Mouse (Mus musculus) liver, adult 2 months (tissue): Measurements from ENCODE around the gene Snrpd2. TPM values are rescaled to one million over a fixed set of nuclear protein-coding genes. Genes with fewer than 3 reads are reported as not detected.
"Not testable (repeated sequence)": the region's sequence is repeated elsewhere in the genome, so short reads cannot be mapped to it uniquely, and the experiment has no call there.

Experiments used
- DNase-seq: peaks from one replicate; pipeline ENCODE4 v3.0.0-alpha.2; 2011; ENCODE audit warnings: low read depth, low spot score; ENCODE audit errors: extremely low read depth
- H3K27ac ChIP-seq: fragments of 200-500 bp; replicated peaks from 2 replicates; pipeline ENCODE4 v1.5.1; 2012; ENCODE audit warnings: low read depth, mild to moderate bottlenecking, control low read depth, inconsistent platforms, low read length; ENCODE audit not compliant: insufficient read depth
- H3K27me3 ChIP-seq: fragments of 200-500 bp; 2 replicates; pipeline ENCODE4 v1.6.1; 2012; ENCODE audit warnings: mild to moderate bottlenecking, moderate library complexity, low read length, inconsistent platforms; ENCODE audit not compliant: control insufficient read depth, insufficient read depth
- H3K36me3 ChIP-seq: fragments of 200-500 bp; 2 replicates; pipeline ENCODE4 v1.6.1; 2012; ENCODE audit warnings: low read length, inconsistent platforms; ENCODE audit not compliant: control insufficient read depth, insufficient read depth
- H3K4me1 ChIP-seq: fragments of 200-500 bp; 2 replicates; pipeline ENCODE4 v1.6.1; 2011; ENCODE audit warnings: low read length; ENCODE audit not compliant: control insufficient read depth, insufficient read depth
- H3K4me3 ChIP-seq: fragments of 200-500 bp; 2 replicates; pipeline ENCODE4 v1.5.1; 2011; ENCODE audit warnings: low read depth, mild to moderate bottlenecking, control low read depth, low read length, moderate library complexity; ENCODE audit not compliant: insufficient read depth
- H3K79me2 ChIP-seq: fragments of 200-500 bp; 2 replicates; pipeline ENCODE4 v1.6.1; 2012; ENCODE audit warnings: inconsistent platforms, mild to moderate bottlenecking, low read length, moderate library complexity; ENCODE audit not compliant: control insufficient read depth, insufficient read depth
- H3K9ac ChIP-seq: fragments of 200-500 bp; 2 replicates; pipeline ENCODE4 v1.6.1; 2012; ENCODE audit warnings: low read depth, mild to moderate bottlenecking, control low read depth, inconsistent platforms, low read length
- CTCF ChIP-seq: fragments of 200-500 bp; IDR thresholded peaks from 2 replicates; pipeline ENCODE4 v1.5.1; 2011; ENCODE audit warnings: low read depth, low read length, control low read depth
- POLR2A ChIP-seq: fragments of 200-500 bp; IDR thresholded peaks from 2 replicates; pipeline ENCODE4 v1.6.1; 2011; ENCODE audit warnings: low read length, control low read depth; ENCODE audit not compliant: insufficient read depth; ENCODE audit errors: extremely low read depth
- WGBS: fragments of 180-500 bp; shearing (Covaris S2); methylation state at CpG from one replicate; pipeline ENCODE4 v1.1.7; 2018; 5-methylcytosine and 5-hydroxymethylcytosine counted together
- polyA plus RNA-seq: library from polyadenylated mRNA; depleted of rRNA; stranded (reverse); fragments of >200 nt; gene quantifications from 2 replicates; pipeline ENCODE4 v1.2.3, GENCODE M21; 2012
- total RNA-seq: library from RNA; depleted of rRNA; stranded (reverse); fragments of >200 nt; gene quantifications from 2 replicates; pipeline ENCODE4 v1.2.3, GENCODE M21; 2014

Snrpd2 gene
- total and polyA plus RNA-seq, 2 experiments, result 16.4 to 28.4 TPM

GRCm38 (mm10) chr7:19137380-19137779 lies 12.1 kb upstream of the Snrpd2 start:
- Histone ChIP-seq H3K4me1 (peaks cover 3% of the 10 kb centered on the region; the same call in 1 of the 2 replicates), H3K79me2 (peaks cover 17% of the 10 kb centered on the region; the same call in 1 of the 2 replicates), H3K36me3 (peaks cover 3% of the 10 kb centered on the region; the same call in 1 of the 2 replicates), H3K9ac (no peak overlapping the region), H3K27me3 (no peaks in the 10 kb centered on the region), H3K27ac (no peak overlapping the region), H3K4me3 (no peak overlapping the region)
- TF ChIP-seq CTCF, result peak; percentile 60
- TF ChIP-seq POLR2A, result no peak
- no peak for DNase-seq
- WGBS, result 58% methylated on average over 5 of the region's 5 CpGs

DNA sequence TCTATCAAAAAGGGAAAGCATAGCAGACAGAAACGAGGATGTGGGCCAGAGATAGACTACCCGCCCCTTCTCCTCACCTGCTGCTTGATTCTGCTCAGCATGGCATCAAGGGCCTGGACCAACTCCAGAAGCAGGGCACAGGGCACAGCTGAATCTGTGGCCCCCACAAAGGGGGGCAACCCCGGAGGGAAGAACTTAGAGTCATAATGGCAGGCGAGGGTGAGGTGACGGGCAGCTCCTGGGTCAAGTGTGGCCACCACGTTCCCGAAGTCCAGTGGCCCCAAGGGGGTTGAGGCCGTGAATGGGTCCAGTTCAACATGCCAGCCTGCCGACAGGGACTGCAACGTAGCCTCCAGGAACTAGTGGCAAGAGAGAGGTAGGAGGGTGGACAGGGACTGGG lies 2.7 kb upstream of the Snrpd2 start:
- DNase-seq, result no peak
- Histone ChIP-seq H3K27me3 (no peaks in the 10 kb centered on the region), H3K79me2 (0 out of 2 replicates have a peak, but pooled peaks cover 2% of the 10 kb centered on the region), H3K9ac (no peak overlapping the region), H3K4me1 (peaks cover 2% of the 10 kb centered on the region; the same call in 1 of the 2 replicates), H3K27ac (no peak overlapping the region), H3K36me3 (0 out of 2 replicates have a peak, but pooled peaks cover 2% of the 10 kb centered on the region), H3K4me3 (no peak overlapping the region)
- 91% methylated on average over 10 of the region's 10 CpGs for WGBS
- TF ChIP-seq POLR2A (0 out of 2 replicates have a peak, but pooled peaks have one; percentile 3), CTCF (no peak)

DNA sequence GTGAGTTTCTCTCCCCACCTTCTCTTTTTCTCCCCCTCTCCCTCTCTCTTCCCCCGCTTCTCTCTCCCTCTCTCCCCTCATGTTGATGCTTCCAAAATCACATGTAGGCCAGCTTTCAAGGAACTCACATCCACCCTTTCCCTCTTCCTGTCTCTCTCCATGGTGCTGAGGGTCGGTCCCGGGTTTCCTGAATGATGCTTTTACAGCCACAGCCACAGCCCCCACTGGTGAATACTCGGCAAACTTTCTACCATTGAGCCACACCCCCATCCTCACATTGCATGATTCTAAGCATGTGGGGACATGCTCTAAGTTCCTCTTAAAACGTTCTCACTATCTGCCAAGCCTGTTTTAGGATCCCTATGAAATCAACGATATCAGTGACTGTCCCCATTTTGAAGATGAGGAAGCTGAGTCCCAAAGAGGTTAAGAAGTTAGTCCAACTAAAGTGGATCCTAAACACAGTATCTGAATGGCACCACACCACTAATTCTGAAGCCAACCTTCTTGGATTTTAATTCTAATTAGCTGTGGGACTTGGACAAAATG lies 2.0 kb upstream of the Snrpd2 start:
- Histone ChIP-seq H3K27me3 (no peaks in the 10 kb centered on the region), H3K36me3 (peaks cover 4% of the 10 kb centered on the region; the same call in 1 of the 2 replicates), H3K27ac (no peak overlapping the region), H3K9ac (no peak overlapping the region), H3K79me2 (0 out of 2 replicates have a peak, but pooled peaks cover 2% of the 10 kb centered on the region), H3K4me3 (no peak overlapping the region), H3K4me1 (no peaks in the 10 kb centered on the region)
- 54% methylated on average over 6 of the region's 6 CpGs for WGBS
- no peak for TF ChIP-seq POLR2A
- no peak for TF ChIP-seq CTCF
- no peak for DNase-seq

GRCm38 (mm10) chr7:19148180-19148874 lies 1.2 kb upstream of the Snrpd2 start:
- no peaks in the 10 kb centered on the region for H3K27me3 ChIP-seq
- TF ChIP-seq POLR2A (no peak), CTCF (no peak)
- H3K9ac ChIP-seq, result peak overlapping the region; percentile 80
- H3K4me3 ChIP-seq, result peak overlapping the region; percentile 79
- WGBS, result 10% methylated on average over 20 of the region's 20 CpGs
- 0 out of 2 replicates have a peak, but pooled peaks cover 2% of the 10 kb centered on the region for H3K79me2 ChIP-seq
- peak overlapping the region; percentile 42; the same call in 1 of the 2 replicates for H3K27ac ChIP-seq
- H3K36me3 ChIP-seq, result peaks cover 7% of the 10 kb centered on the region; the same call in 1 of the 2 replicates
- DNase-seq, result no peak
- H3K4me1 ChIP-seq, result no peaks in the 10 kb centered on the region

DNA sequence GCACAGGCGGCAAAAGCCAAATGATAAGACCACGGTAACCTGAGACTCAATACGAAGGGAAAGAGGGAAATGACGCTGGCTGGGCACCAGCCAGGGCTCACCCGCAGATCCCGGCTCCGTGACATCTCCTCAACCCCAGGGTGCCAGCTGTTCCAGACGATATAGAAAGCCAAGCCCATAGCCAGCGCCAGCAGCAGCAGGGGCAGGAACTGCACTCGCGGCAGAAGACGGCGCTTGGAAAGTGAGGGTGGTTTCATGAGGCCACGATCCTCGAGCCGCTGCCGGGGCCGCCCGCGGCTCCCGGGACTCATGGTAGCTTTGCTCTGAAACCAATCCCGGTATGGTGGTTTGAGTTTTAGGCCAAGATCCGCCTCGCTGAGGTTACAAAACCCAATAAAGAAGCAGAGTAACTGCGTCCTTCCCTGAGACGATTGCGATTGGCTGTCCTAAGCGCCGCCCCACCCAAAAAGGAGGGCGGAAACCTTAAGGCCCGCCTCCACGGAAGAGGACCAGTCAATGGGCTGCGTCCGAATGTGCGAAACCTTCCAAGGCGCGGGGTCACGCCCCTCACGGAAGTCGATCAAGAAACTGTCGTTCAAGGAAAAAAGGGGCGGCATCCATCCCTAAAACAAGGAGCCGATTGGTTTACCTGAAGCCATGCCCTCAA lies 514 bp upstream of the Snrpd2 start, which contains the start of gene Qpctl:
Gene Qpctl (minus strand): TSS at position 417 of the 667 bp plus-strand sequence.
- TF ChIP-seq CTCF, result no peak
- TF ChIP-seq POLR2A, result peak; percentile 49; the same call in 1 of the 2 replicates
- 0 out of 2 replicates have a peak, but pooled peaks cover 2% of the 10 kb centered on the region for H3K79me2 ChIP-seq
- no peaks in the 10 kb centered on the region for H3K4me1 ChIP-seq
- WGBS, result under 1% methylated on average over 43 of the region's 43 CpGs
- peak within 1 kb of the TSS; percentile 79 for H3K4me3 ChIP-seq
- H3K36me3 ChIP-seq, result peaks cover 7% of the 10 kb centered on the region; the same call in 1 of the 2 replicates
- no peaks in the 10 kb centered on the region for H3K27me3 ChIP-seq
- peak; percentile 98 for DNase-seq
- peak within 1 kb of the TSS; percentile 80 for H3K9ac ChIP-seq
- H3K27ac ChIP-seq, result peak within 1 kb of the TSS; percentile 42; the same call in 1 of the 2 replicates

DNA sequence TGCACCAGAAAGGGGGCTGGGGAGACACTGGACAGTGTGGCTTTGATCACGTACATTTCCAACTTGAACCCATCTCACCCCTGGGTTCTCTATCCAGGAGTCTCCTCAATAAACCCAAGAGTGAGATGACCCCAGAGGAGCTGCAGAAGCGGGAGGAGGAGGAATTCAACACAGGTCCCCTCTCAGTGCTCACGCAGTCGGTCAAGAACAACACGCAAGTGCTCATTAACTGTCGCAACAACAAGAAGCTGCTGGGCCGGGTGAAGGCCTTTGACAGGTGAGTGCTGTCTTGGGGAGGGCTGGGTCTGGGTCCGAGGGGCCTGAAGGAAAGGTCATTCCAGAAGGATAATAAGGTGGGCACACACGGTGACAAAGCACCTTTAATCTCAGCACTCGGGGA lies 1.6 kb downstream of the Snrpd2 start:
- H3K27me3 ChIP-seq, DNase-seq, H3K4me1 ChIP-seq, H3K36me3 ChIP-seq, H3K79me2 ChIP-seq, H3K27ac ChIP-seq, H3K9ac ChIP-seq, H3K4me3 ChIP-seq: not testable (repeated sequence)
- WGBS, result 93% methylated on average over 10 of the region's 10 CpGs
